Mouse (Mus musculus): ENCODE results near the gene Cables2. TPM values are rescaled to one million over a fixed set of nuclear protein-coding genes. Genes with fewer than 3 reads are reported as not detected.

Gene Cables2
- polyA plus RNA-seq, 1 experiment from 2014 or later, result 22.9 TPM

- H3K4me1 ChIP-seq (ENCODE audit: control insufficient read depth, insufficient read depth, low read length), result peaks cover 27% of the 10 kb centered on the region
- H3K4me2 ChIP-seq (ENCODE audit: low read depth), result no peak overlapping the region
- ATAC-seq (ENCODE audit: insufficient read depth, low FRiP score, low TSS enrichment), result no peak
- no peaks in the 10 kb centered on the region for H3K36me3 ChIP-seq (ENCODE audit: control insufficient read depth, insufficient read depth, low read length)
- 48% methylated on average over 7 of the region's 7 CpGs for WGBS
- peaks cover 14% of the 10 kb centered on the region for H3K27me3 ChIP-seq (ENCODE audit: control insufficient read depth, insufficient read depth, low read length)
- H3K9me3 ChIP-seq (ENCODE audit: control insufficient read depth, low read length), result no peaks in the 10 kb centered on the region
- H3K9ac ChIP-seq (ENCODE audit: low read length), result no peak overlapping the region
- H3K27ac ChIP-seq (ENCODE audit: low read depth, low read length), result no peak overlapping the region
- no peak for DNase-seq (ENCODE audit: low spot score)
- H3K4me3 ChIP-seq (ENCODE audit: low read depth, low read length), result no peak overlapping the region
Measured at GRCm38 (mm10) chr2:180228592-180228991, 44.7 kb downstream of the Cables2 start.

- no peaks in the 10 kb centered on the region for H3K36me3 ChIP-seq (ENCODE audit: control insufficient read depth, insufficient read depth, low read length)
- DNase-seq (ENCODE audit: low spot score), result no peak
- WGBS, result 44% methylated on average over 6 of the region's 6 CpGs
- no peak for ATAC-seq (ENCODE audit: insufficient read depth, low FRiP score, low TSS enrichment)
- H3K4me3 ChIP-seq (ENCODE audit: low read depth, low read length), result no peak overlapping the region
- no peak overlapping the region for H3K27ac ChIP-seq (ENCODE audit: low read depth, low read length)
- H3K4me2 ChIP-seq (ENCODE audit: low read depth), result no peak overlapping the region
- no peak overlapping the region for H3K9ac ChIP-seq (ENCODE audit: low read length)
- H3K4me1 ChIP-seq (ENCODE audit: control insufficient read depth, insufficient read depth, low read length), result peaks cover 27% of the 10 kb centered on the region
- H3K27me3 ChIP-seq (ENCODE audit: control insufficient read depth, insufficient read depth, low read length), result peaks cover 17% of the 10 kb centered on the region
- H3K9me3 ChIP-seq (ENCODE audit: control insufficient read depth, low read length), result no peaks in the 10 kb centered on the region
Measured at GRCm38 (mm10) chr2:180228060-180228458, 45.2 kb downstream of the Cables2 start.

GRCm38 (mm10) chr2:180227262-180228059 is 45.8 kb downstream of the Cables2 start:
- Histone ChIP-seq H3K9ac (ENCODE audit: low read length) (no peak overlapping the region), H3K9me3 (ENCODE audit: control insufficient read depth, low read length) (no peaks in the 10 kb centered on the region), H3K4me2 (ENCODE audit: low read depth) (peak overlapping the region; percentile 31), H3K27ac (ENCODE audit: low read depth, low read length) (0 out of 2 replicates have a peak overlapping the region, but pooled peaks have one; percentile 44), H3K4me1 (ENCODE audit: control insufficient read depth, insufficient read depth, low read length) (peaks cover 27% of the 10 kb centered on the region), H3K4me3 (ENCODE audit: low read depth, low read length) (no peak overlapping the region), H3K27me3 (ENCODE audit: control insufficient read depth, insufficient read depth, low read length) (peaks cover 17% of the 10 kb centered on the region), H3K36me3 (ENCODE audit: control insufficient read depth, insufficient read depth, low read length) (no peaks in the 10 kb centered on the region)
- under 1% methylated on average over 21 of the region's 21 CpGs for WGBS
- ATAC-seq (ENCODE audit: insufficient read depth, low FRiP score, low TSS enrichment), result peak; percentile 80
- DNase-seq (ENCODE audit: low spot score), result peak; percentile 78

- Histone ChIP-seq H3K4me2 (ENCODE audit: low read depth) (peak within 1 kb of the TSS; percentile 99), H3K9me3 (ENCODE audit: control insufficient read depth, low read length) (no peaks in the 10 kb centered on the region), H3K27me3 (ENCODE audit: control insufficient read depth, insufficient read depth, low read length) (peaks cover 17% of the 10 kb centered on the region), H3K9ac (ENCODE audit: low read length) (peak within 1 kb of the TSS; percentile 60), H3K27ac (ENCODE audit: low read depth, low read length) (no peak within 1 kb of the TSS), H3K36me3 (ENCODE audit: control insufficient read depth, insufficient read depth, low read length) (no peaks in the 10 kb centered on the region), H3K4me3 (ENCODE audit: low read depth, low read length) (peak within 1 kb of the TSS; percentile 57), H3K4me1 (ENCODE audit: control insufficient read depth, insufficient read depth, low read length) (peaks cover 27% of the 10 kb centered on the region)
- ATAC-seq (ENCODE audit: insufficient read depth, low FRiP score, low TSS enrichment) (peak; percentile 16; the same call in 1 of the 2 replicates), DNase-seq (ENCODE audit: low spot score) (peak; percentile 69)
- under 1% methylated on average over 35 of the region's 37 CpGs for WGBS
Measured at GRCm38 (mm10) chr2:180225762-180226378, 47.4 kb downstream of the Cables2 start, which contains the start of gene Lama5. Lama5 (minus strand) TSS chr2:180225859.

- H3K36me3 ChIP-seq (ENCODE audit: control insufficient read depth, insufficient read depth, low read length), result no peaks in the 10 kb centered on the region
- under 1% methylated on average over 55 of the region's 55 CpGs for WGBS
- DNase-seq (ENCODE audit: low spot score), result peak; percentile 46
- H3K27ac ChIP-seq (ENCODE audit: low read depth, low read length), result no peak overlapping the region
- peaks cover 17% of the 10 kb centered on the region for H3K27me3 ChIP-seq (ENCODE audit: control insufficient read depth, insufficient read depth, low read length)
- H3K4me2 ChIP-seq (ENCODE audit: low read depth), result peak overlapping the region; percentile 99
- ATAC-seq (ENCODE audit: insufficient read depth, low FRiP score, low TSS enrichment), result peak; percentile 0; the same call in 1 of the 2 replicates
- peaks cover 27% of the 10 kb centered on the region for H3K4me1 ChIP-seq (ENCODE audit: control insufficient read depth, insufficient read depth, low read length)
- no peaks in the 10 kb centered on the region for H3K9me3 ChIP-seq (ENCODE audit: control insufficient read depth, low read length)
- H3K4me3 ChIP-seq (ENCODE audit: low read depth, low read length), result peak overlapping the region; percentile 57
- H3K9ac ChIP-seq (ENCODE audit: low read length), result peak overlapping the region; percentile 60
Measured at GRCm38 (mm10) chr2:180225044-180225761, 48.1 kb downstream of the Cables2 start.

GRCm38 (mm10) chr2:180224647-180225043 is 48.7 kb downstream of the Cables2 start:
- Histone ChIP-seq H3K36me3 (ENCODE audit: control insufficient read depth, insufficient read depth, low read length) (no peaks in the 10 kb centered on the region), H3K9me3 (ENCODE audit: control insufficient read depth, low read length) (no peaks in the 10 kb centered on the region), H3K4me3 (ENCODE audit: low read depth, low read length) (peak overlapping the region; percentile 57), H3K4me1 (ENCODE audit: control insufficient read depth, insufficient read depth, low read length) (peaks cover 27% of the 10 kb centered on the region), H3K27me3 (ENCODE audit: control insufficient read depth, insufficient read depth, low read length) (peaks cover 17% of the 10 kb centered on the region), H3K4me2 (ENCODE audit: low read depth) (peak overlapping the region; percentile 99), H3K27ac (ENCODE audit: low read depth, low read length) (no peak overlapping the region), H3K9ac (ENCODE audit: low read length) (no peak overlapping the region; the same call in 1 of the 2 replicates)
- 0% methylated on average over 11 of the region's 13 CpGs for WGBS
- ATAC-seq (ENCODE audit: insufficient read depth, low FRiP score, low TSS enrichment), result no peak
- no peak for DNase-seq (ENCODE audit: low spot score)

GRCm38 (mm10) chr2:180222250-180222649 is 51.0 kb downstream of the Cables2 start:
- 24% methylated on average over 6 of the region's 6 CpGs for WGBS
- peak; percentile 38 for DNase-seq (ENCODE audit: low spot score)
- H3K36me3 ChIP-seq (ENCODE audit: control insufficient read depth, insufficient read depth, low read length), result no peaks in the 10 kb centered on the region
- H3K9me3 ChIP-seq (ENCODE audit: control insufficient read depth, low read length), result no peaks in the 10 kb centered on the region
- no peak overlapping the region for H3K27ac ChIP-seq (ENCODE audit: low read depth, low read length)
- H3K4me3 ChIP-seq (ENCODE audit: low read depth, low read length), result no peak overlapping the region
- H3K9ac ChIP-seq (ENCODE audit: low read length), result no peak overlapping the region
- H3K27me3 ChIP-seq (ENCODE audit: control insufficient read depth, insufficient read depth, low read length), result peaks cover 17% of the 10 kb centered on the region
- peaks cover 21% of the 10 kb centered on the region for H3K4me1 ChIP-seq (ENCODE audit: control insufficient read depth, insufficient read depth, low read length)
- H3K4me2 ChIP-seq (ENCODE audit: low read depth), result no peak overlapping the region
- no peak for ATAC-seq (ENCODE audit: insufficient read depth, low FRiP score, low TSS enrichment)

- Histone ChIP-seq H3K9ac (ENCODE audit: low read length) (no peak overlapping the region), H3K27me3 (ENCODE audit: control insufficient read depth, insufficient read depth, low read length) (peaks cover 17% of the 10 kb centered on the region), H3K9me3 (ENCODE audit: control insufficient read depth, low read length) (no peaks in the 10 kb centered on the region), H3K36me3 (ENCODE audit: control insufficient read depth, insufficient read depth, low read length) (no peaks in the 10 kb centered on the region), H3K4me2 (ENCODE audit: low read depth) (no peak overlapping the region), H3K4me1 (ENCODE audit: control insufficient read depth, insufficient read depth, low read length) (peaks cover 13% of the 10 kb centered on the region), H3K4me3 (ENCODE audit: low read depth, low read length) (no peak overlapping the region), H3K27ac (ENCODE audit: low read depth, low read length) (no peak overlapping the region)
- WGBS, result 93% methylated on average over 9 of the region's 9 CpGs
- no peak for ATAC-seq (ENCODE audit: insufficient read depth, low FRiP score, low TSS enrichment)
- DNase-seq (ENCODE audit: low spot score), result no peak
Measured at GRCm38 (mm10) chr2:180221051-180221450, 52.2 kb downstream of the Cables2 start.
